Mouse (Mus musculus): Measurements from ENCODE around the gene Trp73.
A peak's percentile ranks its signal among the peaks of the same experiment; 100 is the strongest.

Gene Trp73

GRCm38 (mm10) chr4:154042577-154042976 lies 97.4 kb downstream of the Trp73 start, which contains the start of gene Ccdc27:
Gene Ccdc27, minus strand, starts transcription at chr4:154042677.
- no peak for TF ChIP-seq GATA4 (IDR thresholded peaks at IDR 0.05; ENCODE audit: insufficient replicate concordance, low read length)

- TF ChIP-seq GATA4 (IDR thresholded peaks at IDR 0.05; ENCODE audit: insufficient replicate concordance, low read length) = no peak
Measured at GRCm38 (mm10) chr4:154037123-154037522, 102.9 kb downstream of the Trp73 start.

- TF ChIP-seq GATA4 (IDR thresholded peaks at IDR 0.05; ENCODE audit: insufficient replicate concordance, low read length) = no peak
Measured at GRCm38 (mm10) chr4:154028646-154029045, 111.4 kb downstream of the Trp73 start.

- no peak for TF ChIP-seq GATA4 (IDR thresholded peaks at IDR 0.05; ENCODE audit: insufficient replicate concordance, low read length)
Measured at GRCm38 (mm10) chr4:154028066-154028465, 111.9 kb downstream of the Trp73 start.

GRCm38 (mm10) chr4:154026441-154026761 lies 113.6 kb downstream of the Trp73 start:
- no peak for TF ChIP-seq GATA4 (IDR thresholded peaks at IDR 0.05; ENCODE audit: insufficient replicate concordance, low read length)

- no peak for TF ChIP-seq GATA4 (IDR thresholded peaks at IDR 0.05; ENCODE audit: insufficient replicate concordance, low read length)
Measured at GRCm38 (mm10) chr4:154025641-154026440, 114.2 kb downstream of the Trp73 start, which contains the start of gene Smim1. Gene Smim1, minus strand, starts transcription at chr4:154026230.

- TF ChIP-seq GATA4 (IDR thresholded peaks at IDR 0.05; ENCODE audit: insufficient replicate concordance, low read length) = no peak
Measured at GRCm38 (mm10) chr4:154024729-154025521, 115.1 kb downstream of the Trp73 start.

- peak; percentile 9; the same call in 1 of the 2 replicates for TF ChIP-seq GATA4 (IDR thresholded peaks at IDR 0.05; ENCODE audit: insufficient replicate concordance, low read length)
Measured at GRCm38 (mm10) chr4:154023754-154024601, 116.0 kb downstream of the Trp73 start.

- no peak for TF ChIP-seq GATA4 (IDR thresholded peaks at IDR 0.05; ENCODE audit: insufficient replicate concordance, low read length)
Measured at GRCm38 (mm10) chr4:154022844-154023243, 117.2 kb downstream of the Trp73 start.

- TF ChIP-seq GATA4 (IDR thresholded peaks at IDR 0.05; ENCODE audit: insufficient replicate concordance, low read length) = no peak
Measured at GRCm38 (mm10) chr4:154022407-154022806, 117.6 kb downstream of the Trp73 start.

- TF ChIP-seq GATA4 (IDR thresholded peaks at IDR 0.05; ENCODE audit: insufficient replicate concordance, low read length) = no peak
Measured at GRCm38 (mm10) chr4:154021432-154021831, 118.6 kb downstream of the Trp73 start.

GRCm38 (mm10) chr4:154019571-154019970 lies 120.4 kb downstream of the Trp73 start:
- TF ChIP-seq GATA4 (IDR thresholded peaks at IDR 0.05; ENCODE audit: insufficient replicate concordance, low read length) = no peak

- no peak for TF ChIP-seq GATA4 (IDR thresholded peaks at IDR 0.05; ENCODE audit: insufficient replicate concordance, low read length)
Measured at GRCm38 (mm10) chr4:154015476-154015875, 124.5 kb downstream of the Trp73 start.

GRCm38 (mm10) chr4:154012132-154012882 lies 127.7 kb downstream of the Trp73 start:
- TF ChIP-seq GATA4 (IDR thresholded peaks at IDR 0.05; ENCODE audit: insufficient replicate concordance, low read length) = no peak

Data from liver, adult (tissue).